Mouse (Mus musculus) induced T-regulatory cell, adult 2 months (primary cell): ENCODE data around the gene Il22ra1.
"Not testable (repeated sequence)": the region's sequence is repeated elsewhere in the genome, so short reads cannot be mapped to it uniquely, and the experiment has no call there.

ENCODE experiments used
- DNase-seq: peaks from one replicate; pipeline ENCODE4 v3.0.0-alpha.2; 2012; ENCODE audit warnings: low read depth

The Il22ra1 gene

DNA sequence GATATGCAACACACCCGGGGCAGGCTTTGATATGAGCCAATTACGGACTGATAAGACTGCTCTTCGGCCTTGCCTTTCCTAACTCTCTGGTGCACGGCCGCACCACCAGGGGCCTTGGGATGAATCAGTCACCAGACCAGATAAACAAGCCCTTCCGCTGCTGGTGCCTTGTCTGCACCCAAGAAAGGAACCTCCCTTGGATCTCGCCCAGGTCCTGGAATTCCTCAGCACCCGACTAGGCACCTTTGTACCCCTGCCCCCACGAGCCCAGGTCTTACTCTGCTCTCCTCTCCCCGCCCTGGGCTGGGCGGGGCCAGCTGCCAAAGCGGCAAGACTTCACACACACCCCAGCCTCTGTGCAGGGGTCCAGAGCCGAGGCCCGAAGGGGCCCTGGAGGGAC, at the start of gene Il22ra1:
Il22ra1 (plus strand) TSS at position 356 of the 400 bp plus-strand sequence.
- no peak for DNase-seq

DNA sequence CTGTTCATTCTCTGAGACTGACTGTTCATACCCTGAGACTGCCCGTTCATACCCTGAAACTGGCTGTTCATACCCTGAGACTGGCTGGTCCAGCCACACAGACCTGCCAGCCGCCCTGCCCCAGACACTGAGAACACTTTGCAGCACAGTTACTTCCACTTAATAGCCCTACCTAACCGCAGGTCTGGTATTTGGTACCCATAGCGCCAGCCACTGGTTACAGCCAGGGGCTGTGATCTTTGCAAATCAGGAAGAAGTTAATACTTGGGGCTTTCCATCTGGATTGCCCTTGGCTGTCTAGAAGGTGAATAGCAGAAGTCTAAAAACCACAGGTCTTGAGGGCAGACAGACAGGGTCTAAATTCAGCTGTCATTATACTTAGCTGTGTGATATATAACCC, 48.7 kb upstream of the Il22ra1 start:
- DNase-seq, result no peak

DNA sequence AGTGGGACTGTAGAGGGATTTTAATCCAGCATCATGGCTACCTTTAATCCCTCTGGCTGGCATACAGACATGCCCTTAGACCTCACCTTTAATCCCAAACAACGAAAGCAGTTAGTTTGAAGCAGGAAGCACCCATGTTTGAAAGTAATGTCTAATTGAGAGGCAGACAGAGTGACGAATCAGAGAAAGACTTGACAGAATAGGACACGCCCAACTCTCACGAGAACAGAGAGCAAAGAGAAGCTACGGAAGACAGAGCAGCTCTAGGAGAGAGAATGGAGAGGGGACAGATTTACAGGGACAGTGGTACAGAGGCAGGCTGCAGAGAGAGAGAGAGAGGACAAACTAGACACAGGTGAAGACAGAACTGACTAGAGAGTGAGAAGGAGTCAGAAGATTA, 46.2 kb upstream of the Il22ra1 start:
- no peak for DNase-seq

DNA sequence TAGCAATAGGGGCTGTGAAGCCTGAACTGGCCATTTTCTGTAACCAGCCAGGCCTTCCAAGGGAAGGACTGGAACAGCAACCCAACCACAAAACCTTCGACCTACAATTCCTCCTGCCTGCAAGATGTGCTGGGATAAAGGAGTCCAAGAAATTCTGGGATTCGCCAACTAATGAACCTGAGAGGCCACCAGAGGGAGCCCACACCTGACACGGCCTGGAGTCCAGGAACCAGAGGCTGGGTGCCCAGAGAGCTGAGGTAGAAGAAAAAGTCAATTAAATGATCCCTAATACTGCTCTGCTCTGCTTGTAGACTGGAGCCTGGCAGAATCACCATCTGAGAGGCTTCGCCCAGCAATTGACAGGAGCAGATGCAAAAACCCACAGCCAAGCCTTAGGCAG, 44.4 kb upstream of the Il22ra1 start:
- DNase-seq, result no peak

DNA sequence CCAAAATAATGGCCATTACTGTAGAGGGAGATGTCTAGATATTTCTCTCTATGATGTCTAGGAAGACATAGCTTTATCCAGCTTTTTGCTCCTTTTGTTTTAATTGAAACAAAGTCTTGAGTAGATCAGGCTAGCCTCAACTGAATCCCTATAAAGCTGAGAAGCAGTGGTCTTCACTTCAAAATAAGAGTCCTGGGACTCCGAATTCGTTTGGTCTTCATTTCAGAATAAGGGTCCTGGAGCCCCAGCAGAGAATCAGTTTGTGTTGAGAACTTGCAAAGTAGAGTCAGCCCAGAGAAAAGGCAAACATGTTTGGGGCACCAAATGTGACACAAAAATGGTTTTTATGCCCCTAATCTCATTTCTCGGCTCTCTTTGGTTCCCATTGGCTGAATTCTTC, 43.2 kb upstream of the Il22ra1 start:
- peak; percentile 27 for DNase-seq

DNA sequence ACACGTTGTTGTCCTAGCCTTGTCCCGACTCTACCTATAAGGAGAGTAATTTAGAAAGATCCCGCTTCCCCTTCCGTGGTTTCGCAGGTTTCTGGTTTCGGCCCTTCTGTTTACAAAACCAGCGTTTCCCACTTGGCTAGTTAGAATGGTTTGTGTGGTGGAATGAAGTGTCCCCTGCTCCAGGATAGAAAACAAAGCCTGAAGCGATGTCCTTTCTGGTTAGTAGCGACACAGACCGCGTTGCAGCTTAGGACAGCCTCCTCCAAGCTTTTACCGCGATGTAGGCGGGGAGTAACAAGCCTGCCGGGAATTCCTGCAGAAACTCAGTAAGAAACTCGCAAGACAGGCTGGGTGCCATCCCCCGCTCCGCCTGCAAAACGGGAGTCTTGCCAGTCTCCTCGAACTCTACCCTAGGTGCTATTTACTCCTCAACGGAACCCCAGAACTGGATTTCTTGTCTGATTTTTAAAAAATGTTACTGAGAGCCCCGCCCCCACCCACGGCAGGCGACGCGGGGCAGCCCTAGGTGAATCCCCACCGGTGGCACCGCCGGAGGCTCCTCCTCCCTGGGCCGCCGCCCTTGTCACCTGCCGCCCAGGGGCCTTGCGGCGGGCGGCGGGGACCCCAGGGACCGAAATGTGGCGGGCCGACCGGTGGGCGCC, 41.9 kb upstream of the Il22ra1 start, which contains the start of gene Ifnlr1:
Ifnlr1 (plus strand) TSS at position 382 of the 662 bp plus-strand sequence.
- DNase-seq, result peak; percentile 65

DNA sequence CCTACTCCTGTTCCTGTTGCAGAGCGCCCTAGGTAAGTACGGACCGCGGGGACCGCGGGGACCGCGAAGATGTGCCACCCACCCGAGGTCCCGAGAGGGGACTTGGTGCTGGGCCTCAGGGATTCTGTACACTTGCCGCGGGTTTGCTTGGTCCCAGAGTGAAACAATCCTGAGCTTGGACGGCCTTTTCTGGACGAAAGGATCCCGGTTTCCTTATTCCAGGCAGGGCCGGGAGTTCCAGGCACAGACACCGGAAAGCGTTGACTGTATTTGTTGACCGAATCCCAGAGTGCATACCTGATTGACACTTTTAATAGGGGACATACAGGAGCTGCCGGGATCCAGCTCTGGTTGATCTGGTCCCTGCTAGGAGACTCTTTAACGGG, 41.4 kb upstream of the Il22ra1 start:
- DNase-seq, result no peak

DNA sequence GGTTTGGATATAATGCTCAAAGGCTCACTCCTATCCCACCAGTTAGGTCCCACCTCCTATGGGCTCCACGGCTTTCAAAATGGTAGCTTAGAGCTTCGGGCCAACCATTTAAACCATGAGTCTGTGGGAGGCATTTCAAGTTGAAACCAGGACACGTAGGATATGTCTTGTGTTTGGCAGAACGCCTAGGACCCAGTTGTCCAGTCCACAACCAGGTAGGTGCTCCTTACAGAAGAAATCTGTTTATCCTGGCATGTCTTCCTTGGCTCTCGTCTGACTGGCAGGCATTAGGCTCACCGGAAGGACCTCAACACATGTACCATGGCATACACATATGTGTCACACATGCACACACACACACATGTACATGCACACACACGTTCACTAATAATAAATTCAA, 38.2 kb upstream of the Il22ra1 start:
- no peak for DNase-seq

DNA sequence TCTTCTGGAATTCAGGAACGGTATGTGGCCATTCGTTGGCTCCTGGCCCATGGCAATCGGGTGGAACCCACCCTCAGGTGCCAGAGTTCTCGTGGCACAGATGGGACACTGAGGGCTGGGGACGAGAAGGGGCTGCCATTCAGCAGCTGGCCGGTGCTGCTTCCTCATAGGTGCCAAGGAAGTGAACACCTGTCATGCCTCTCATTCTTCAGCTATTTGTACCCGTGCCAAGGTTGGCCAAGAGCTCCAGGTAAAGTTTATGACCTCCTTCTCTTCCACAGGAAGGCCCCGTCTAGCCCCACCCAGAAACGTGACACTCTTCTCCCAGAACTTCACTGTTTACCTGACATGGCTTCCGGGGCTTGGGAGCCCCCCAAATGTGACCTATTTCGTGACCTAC, 37.7 kb upstream of the Il22ra1 start:
- DNase-seq, result no peak

DNA sequence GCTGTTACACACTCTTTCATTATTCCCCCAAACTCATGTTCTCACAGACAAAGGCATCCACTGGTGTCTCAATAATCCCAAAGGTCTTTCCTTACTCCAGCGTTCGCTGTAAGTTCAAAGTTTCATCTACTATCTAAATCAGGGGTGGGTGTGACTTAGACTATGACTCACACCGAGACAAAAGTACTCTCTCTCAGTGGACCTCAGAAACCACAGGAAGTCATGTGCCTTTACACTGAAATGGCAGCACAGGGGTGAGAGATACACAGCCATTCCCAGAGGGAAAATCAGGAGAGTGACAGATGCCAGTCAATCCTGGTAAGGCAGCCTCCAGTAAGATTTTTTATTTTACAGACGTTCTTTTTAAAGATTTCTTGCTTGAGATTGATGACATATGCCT, 35.1 kb upstream of the Il22ra1 start:
- peak; percentile 37 for DNase-seq

DNA sequence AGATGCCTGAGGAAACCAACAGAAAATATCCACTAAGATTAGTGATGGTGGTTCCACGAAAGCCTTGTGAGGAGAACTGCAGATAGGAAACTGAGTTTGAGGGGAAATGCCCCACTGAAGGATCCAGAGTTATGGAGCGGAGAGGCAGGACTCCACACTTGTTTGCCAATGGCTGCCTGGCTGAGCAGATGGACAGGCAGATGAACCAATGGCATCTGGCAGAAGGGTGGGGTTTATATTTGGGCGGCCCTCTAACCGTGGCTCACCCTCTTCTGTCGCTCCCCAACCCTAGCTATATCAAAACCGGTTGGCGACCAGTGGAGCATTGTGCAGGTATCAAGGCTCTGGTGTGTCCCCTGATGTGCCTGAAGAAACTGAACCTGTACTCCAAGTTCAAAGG, 29.5 kb upstream of the Il22ra1 start:
- no peak for DNase-seq

DNA sequence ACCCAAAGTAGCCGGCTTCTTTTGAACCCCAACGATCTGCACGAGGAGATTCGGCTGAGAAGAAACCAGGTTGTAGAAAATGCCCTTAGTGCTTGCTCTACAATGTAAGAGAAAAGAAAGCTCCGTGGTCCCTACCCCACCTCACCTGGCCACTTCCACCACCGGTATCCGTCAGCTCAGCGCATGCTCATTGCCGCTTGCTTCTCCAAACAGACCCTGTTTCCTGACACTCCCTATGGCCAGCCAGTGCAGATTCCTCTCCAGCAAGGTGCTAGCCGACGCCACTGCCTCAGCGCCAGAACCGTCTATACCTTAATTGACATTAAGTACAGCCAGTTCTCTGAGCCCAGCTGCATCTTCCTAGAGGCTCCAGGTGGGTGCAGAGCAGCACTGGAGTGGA, 24.5 kb upstream of the Il22ra1 start:
- DNase-seq, result no peak

DNA sequence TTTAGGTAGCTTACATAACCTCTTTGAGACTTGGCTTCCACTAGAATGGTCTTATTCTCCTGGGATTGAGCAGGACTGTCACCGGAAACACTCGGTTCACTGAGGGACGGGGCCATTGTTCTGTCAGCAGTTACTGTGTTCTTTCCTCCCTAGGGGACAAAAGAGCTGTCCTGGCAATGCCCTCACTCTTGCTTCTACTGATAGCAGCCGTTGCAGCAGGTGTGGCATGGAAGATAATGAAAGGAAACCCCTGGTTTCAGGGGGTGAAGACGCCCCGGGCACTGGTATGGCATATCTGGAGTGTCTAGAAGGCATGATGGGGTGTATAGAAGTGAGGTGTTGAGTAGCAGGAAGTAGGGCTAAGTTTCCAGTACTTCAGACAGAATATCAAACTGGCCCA, 24.0 kb upstream of the Il22ra1 start:
- DNase-seq, result no peak

DNA sequence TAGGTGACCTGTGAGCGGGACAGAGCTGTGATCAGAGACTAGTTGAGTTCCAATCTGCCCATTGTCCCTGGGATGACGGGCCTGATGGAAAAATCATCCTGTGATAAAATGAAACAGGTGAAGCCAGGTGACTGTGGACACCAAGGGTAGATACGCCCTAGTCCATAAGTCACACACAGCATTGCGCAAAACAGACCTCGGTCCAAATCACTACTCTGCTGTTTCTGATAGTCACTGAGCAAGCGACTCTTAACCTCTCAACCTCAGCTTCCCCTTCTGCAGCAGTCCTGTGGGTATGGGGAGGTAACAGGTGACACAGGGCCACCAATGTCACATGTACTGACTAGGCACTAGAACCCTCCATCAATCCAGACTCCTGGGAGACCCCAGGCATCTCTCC, 21.9 kb upstream of the Il22ra1 start:
- no peak for DNase-seq

DNA sequence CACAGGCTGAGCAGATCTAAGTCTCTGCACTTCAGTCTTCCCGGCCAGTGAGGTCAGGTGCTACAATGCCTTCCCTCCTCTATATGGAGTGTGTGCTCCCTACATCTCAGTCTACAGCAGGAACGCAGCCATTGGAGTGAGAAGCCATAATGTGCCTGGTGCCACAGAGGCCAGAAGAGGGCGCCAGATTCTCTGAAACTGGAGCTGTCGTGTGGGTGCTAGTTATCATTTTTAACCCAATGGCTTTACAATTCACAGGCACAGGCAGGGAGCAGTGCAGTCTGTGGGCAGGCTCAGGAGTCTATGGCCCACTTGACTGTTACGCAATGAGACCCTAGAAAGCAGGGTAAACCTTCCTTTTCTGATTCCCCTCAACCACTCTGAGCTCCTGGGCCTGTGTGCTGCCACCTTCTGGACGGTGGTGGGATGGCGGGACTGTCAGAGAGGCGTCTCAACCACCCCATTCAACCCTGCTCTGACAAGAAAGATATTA, 18.9 kb upstream of the Il22ra1 start:
- peak; percentile 87 for DNase-seq

DNA sequence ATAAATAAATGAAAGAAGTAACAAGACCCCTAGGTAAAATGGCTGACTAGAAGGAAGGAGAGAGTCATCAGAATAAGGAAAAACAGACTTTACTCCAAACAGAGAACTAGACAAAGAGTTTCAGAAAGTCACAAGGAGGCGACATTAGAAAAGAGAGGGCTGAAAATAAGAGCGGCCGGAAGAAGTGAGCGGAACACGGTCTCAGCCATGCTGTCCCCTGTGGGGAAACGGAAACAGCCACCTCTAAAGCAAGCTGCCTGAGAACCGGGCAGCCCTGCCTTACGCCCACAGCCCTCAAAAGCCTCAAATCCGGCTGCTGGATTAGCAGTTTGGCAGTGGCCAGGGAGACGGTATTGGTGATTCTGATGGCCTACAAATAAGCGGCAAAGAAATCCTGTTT, 18.4 kb upstream of the Il22ra1 start:
- DNase-seq, result peak; percentile 33

DNA sequence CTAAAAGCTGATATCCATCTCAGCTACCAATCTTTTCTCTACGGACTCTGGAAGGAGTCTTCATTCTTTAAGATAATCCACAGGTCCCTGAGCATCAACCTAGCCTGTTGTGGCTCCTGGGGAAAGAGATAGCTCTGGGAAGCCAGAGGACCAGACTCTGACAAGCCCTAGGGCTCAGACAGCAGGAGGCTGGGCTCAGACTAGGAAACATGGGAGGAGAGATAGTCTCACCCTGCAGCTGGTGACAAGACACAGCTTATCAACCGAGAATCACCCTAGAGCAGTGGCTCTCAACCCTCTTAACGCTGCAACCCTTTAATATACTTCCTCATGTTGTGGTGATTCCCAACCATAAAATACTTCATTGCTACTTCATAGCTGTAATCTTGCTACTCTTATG, 17.6 kb upstream of the Il22ra1 start:
- no peak for DNase-seq

DNA sequence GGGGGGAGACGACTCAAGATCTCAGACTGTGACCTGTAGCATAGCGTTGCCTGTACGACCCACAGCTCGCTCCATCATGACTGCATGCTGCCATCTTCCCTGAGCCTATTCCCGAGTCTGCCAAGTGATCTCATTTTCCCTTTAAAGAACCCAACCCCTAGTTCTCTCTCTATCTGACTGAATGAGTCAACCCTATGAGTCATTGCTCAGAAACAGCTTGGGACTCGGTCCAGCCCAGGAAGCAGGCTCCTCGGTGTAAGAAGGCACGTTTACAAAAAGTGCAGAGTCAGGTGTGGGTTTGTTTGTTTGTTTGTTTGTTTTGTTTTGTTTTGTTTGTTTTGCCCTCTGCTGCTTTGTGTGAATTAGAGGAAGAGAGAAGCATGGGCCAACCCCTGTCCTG, 13.2 kb upstream of the Il22ra1 start:
- DNase-seq, result no peak

DNA sequence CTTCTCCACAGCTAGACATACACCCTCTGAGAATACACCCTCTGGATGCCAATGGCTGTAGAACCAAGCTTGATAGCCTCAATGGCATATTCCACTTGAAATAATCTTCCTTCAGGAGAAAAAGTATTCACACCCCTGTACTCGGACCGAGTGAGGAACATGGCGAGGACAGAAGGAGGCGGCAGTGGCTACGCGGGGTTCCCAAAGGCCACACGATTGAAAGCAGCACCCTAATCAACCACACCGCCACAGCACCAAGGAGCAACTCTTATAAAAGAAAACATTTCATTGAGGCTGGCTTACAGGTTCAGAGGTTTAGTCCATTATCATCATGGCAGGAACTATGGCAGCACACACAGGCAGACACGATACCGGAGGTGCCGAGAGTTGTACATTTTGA, 11.5 kb upstream of the Il22ra1 start:
- not testable (repeated sequence) for DNase-seq

DNA sequence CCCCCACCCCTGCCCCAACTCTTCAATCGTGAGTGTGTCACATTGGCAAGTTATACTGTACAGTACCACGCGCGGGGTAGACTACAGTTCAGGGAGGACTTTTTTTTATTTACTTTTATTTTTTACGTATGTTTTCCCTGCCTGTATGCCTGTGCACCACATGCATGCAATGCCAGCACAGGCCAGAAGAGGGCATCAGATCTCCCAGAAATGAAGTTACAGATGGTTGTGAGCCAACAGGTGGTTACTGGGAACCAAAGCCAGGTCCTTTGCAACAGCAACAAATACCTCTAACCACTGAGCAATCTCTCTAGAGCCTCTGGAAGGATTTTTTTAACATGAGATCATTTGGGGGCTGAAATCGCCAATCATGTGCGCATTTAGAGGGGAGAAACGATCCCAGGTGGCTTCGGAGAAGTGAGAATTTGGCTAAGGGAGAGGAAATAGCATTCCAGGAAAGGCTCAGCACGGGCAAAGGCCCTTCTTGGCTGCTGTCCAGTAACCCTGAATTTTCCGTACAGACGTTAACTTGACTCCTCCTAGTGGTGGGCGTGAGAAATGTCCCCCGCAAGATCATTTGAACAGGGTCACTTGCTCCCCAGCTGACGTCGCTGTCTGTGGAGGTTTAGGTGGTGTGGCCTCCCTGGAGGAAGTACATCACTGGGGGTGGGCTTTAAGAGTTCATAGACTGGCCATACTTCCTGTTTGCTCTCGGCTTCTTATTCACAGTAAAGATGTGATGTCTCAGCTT, 5.3 kb upstream of the Il22ra1 start:
- peak; percentile 24 for DNase-seq

DNA sequence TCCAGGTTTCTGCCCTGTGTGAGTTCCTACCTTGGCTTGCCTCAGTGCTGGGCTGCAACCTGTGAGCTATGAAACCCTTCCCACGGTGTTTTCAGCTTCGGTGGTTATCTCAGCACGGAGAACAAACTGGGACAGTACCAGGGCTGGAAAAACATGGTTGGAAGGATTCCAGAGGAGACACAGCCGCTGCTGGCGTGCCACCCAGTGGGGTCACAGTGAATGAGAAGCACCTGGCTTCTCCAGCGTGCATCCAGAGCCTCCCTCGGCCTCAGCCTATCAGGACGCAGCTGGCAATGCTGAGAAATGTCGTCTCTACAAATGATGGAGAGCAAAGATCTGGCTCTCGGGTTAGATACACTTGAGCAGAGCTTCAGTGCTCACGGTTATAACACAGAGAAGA, 1.6 kb upstream of the Il22ra1 start:
- DNase-seq, result no peak

DNA sequence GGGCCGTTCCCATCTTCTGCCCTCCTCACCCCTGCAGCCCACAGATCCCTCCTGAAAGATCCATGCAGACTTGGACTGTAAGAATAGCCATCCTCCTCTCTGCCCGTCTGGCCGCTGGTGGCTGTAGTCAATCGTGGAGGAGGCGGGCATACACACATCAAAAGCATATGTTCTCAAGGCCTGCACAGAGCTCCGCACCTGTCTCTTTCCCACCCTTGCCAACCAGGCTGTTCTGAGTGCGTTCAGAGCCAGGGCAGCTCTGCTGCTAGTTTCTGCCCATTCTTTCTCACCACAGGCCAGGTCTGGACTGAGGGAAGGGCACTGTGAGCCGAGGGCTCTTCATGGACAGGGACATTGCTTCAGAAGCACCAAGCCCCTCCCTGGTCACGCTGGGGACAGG, 2.2 kb downstream of the Il22ra1 start:
- no peak for DNase-seq

DNA sequence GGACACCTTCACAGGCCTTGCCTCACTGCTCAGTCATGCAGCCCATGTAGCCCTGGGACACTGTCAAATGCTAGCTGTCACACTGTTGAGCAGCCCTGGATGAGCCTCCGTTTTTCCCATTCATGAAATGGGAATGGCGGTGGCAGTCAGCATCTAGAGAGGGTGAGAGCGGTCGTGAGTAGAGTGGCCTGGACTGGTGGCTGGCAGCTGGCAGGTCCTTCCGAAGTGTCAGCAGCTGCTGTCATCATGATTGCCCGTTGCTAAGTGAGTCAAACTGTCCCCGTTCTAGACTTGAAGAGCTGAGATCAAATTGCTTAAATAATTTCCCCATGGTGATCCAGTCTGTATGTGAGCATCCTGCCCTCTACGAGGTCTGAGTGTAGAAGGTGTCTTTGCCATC, 3.0 kb downstream of the Il22ra1 start:
- no peak for DNase-seq

DNA sequence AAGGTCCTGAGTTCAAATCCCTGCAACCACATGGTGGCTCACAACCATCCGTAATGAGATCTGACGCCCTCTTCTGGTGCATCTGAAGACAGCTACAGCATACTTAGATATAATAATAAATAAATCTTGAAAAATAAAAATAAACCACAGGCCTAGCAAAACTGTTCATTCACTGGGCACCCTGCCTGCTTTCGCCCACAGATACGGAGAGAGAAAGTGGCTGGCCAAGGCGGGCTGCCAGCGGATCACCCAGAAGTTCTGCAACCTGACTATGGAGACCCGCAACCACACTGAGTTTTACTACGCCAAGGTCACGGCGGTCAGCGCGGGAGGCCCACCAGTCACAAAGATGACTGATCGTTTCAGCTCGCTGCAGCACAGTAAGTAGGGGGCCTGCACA, 5.9 kb downstream of the Il22ra1 start:
- no peak for DNase-seq
